Mouse (Mus musculus) heart, adult 9 months (tissue): ENCODE data around the gene Rgp1.
A peak's percentile ranks its signal among the peaks of the same experiment; 100 is the strongest.
"Not testable (repeated sequence)": the region's sequence is repeated elsewhere in the genome, so short reads cannot be mapped to it uniquely, and the experiment has no call there.

ENCODE experiments used
- DNase-seq, 2 experiments: peaks; one replicate each; pipeline ENCODE4 v3.0.0; 2022; ENCODE audit warnings: low spot score in 2 of 2

Gene Rgp1

GRCm38 (mm10) chr4:43593453-43593852, 14.9 kb downstream of the Rgp1 start:
- DNase-seq: no peak

- DNase-seq: not testable (repeated sequence)
Measured at GRCm38 (mm10) chr4:43596597-43596996, 18.1 kb downstream of the Rgp1 start.

GRCm38 (mm10) chr4:43598200-43598599, 19.7 kb downstream of the Rgp1 start:
- DNase-seq: no peak

GRCm38 (mm10) chr4:43598650-43599380, 20.3 kb downstream of the Rgp1 start:
- no peak for DNase-seq

- DNase-seq: no peak
Measured at GRCm38 (mm10) chr4:43600195-43600934, 21.9 kb downstream of the Rgp1 start.

GRCm38 (mm10) chr4:43604099-43604498, 25.6 kb downstream of the Rgp1 start:
- DNase-seq: no peak

- no peak for DNase-seq
Measured at GRCm38 (mm10) chr4:43604751-43605685, 26.5 kb downstream of the Rgp1 start.

GRCm38 (mm10) chr4:43612534-43612933, 34.0 kb downstream of the Rgp1 start:
- DNase-seq: no peak

GRCm38 (mm10) chr4:43613060-43613730, 34.7 kb downstream of the Rgp1 start:
- no peak for DNase-seq

- DNase-seq: no peak
Measured at GRCm38 (mm10) chr4:43620146-43620778, 41.7 kb downstream of the Rgp1 start.

GRCm38 (mm10) chr4:43629106-43629817, 50.7 kb downstream of the Rgp1 start:
- DNase-seq: no peak

- DNase-seq: peak; percentile 79 to 90
Measured at GRCm38 (mm10) chr4:43630030-43630581, 51.6 kb downstream of the Rgp1 start.

GRCm38 (mm10) chr4:43630671-43631045, 52.1 kb downstream of the Rgp1 start:
- no peak for DNase-seq

- DNase-seq: peak; percentile 56 to 63
Measured at GRCm38 (mm10) chr4:43631046-43631955, 52.8 kb downstream of the Rgp1 start, which contains the start of gene Npr2. Gene Npr2, plus strand, starts transcription at chr4:43631935.

- DNase-seq: peak; percentile 24 to 36
Measured at GRCm38 (mm10) chr4:43631956-43632920, 53.7 kb downstream of the Rgp1 start.

- DNase-seq: no peak
Measured at GRCm38 (mm10) chr4:43633296-43633695, 54.8 kb downstream of the Rgp1 start.

- no peak for DNase-seq
Measured at GRCm38 (mm10) chr4:43633736-43634135, 55.2 kb downstream of the Rgp1 start.
